2 mouse cellular contexts compared by ENCODE assay signal in genomic region chr3:138530578-138531478, GRCm38 (mm10).
TF ChIP-seq lines count a peak whose summit lies in the region.

No protein-coding gene starts in this region.

TF ChIP-seq in CH12.LX, 34 proteins besides CTCF, POLR2A, EP300 and RAD21:
- TF ChIP-seq JUND (conservative IDR thresholded peaks at IDR 0.05; ENCODE audit: low read depth, low read length) (no peak), USF1 (IDR thresholded peaks at IDR 0.05; ENCODE audit: low read depth, low read length) (no peak), NRF1 (IDR thresholded peaks at IDR 0.05; ENCODE audit: low read depth, low read length) (no peak), PAX5 (IDR thresholded peaks at IDR 0.05; ENCODE audit: low read length) (no peak), SMC3 (IDR thresholded peaks at IDR 0.05; ENCODE audit: low read depth, low read length) (no peak), ETS1 (conservative IDR thresholded peaks at IDR 0.05; ENCODE audit: low read depth, low read length) (0 out of 2 replicates have a peak, but pooled peaks have one; percentile 12), USF2 (conservative IDR thresholded peaks at IDR 0.05; ENCODE audit: low read depth, low read length) (no peak), GABPA (IDR thresholded peaks at IDR 0.05; ENCODE audit: insufficient replicate concordance, low read depth, low read length) (no peak), ZC3H11A (IDR thresholded peaks at IDR 0.05; ENCODE audit: low read depth, low read length) (no peak), E2F4 (IDR thresholded peaks at IDR 0.05; ENCODE audit: insufficient replicate concordance, low read depth, low read length) (no peak), HCFC1 (IDR thresholded peaks at IDR 0.05; ENCODE audit: low read depth, low read length) (no peak), RCOR1 (conservative IDR thresholded peaks at IDR 0.05; ENCODE audit: low read depth, low read length) (0 out of 2 replicates have a peak, but pooled peaks have one; percentile 52), NELFE (IDR thresholded peaks at IDR 0.05; ENCODE audit: low read depth, low read length) (peak; percentile 29; the same call in 1 of the 2 replicates), JUN (IDR thresholded peaks at IDR 0.05; ENCODE audit: insufficient read depth, low read depth, low read length) (no peak), MYC (IDR thresholded peaks at IDR 0.05; ENCODE audit: low read depth, low read length) (peak; percentile 46; the same call in 1 of the 2 replicates), MAFK (IDR thresholded peaks at IDR 0.05; ENCODE audit: insufficient replicate concordance, low read length) (no peak), BHLHE40 (IDR thresholded peaks at IDR 0.05; ENCODE audit: low read depth, low read length) (no peak), TBP (conservative IDR thresholded peaks at IDR 0.05; ENCODE audit: low read depth, low read length) (no peak), IRF4 (IDR thresholded peaks at IDR 0.05; ENCODE audit: low read depth, low read length) (0 out of 2 replicates have a peak, but pooled peaks have one; percentile 6), MXI1 (IDR thresholded peaks at IDR 0.05; ENCODE audit: low read depth, low read length) (peak; percentile 72; the same call in 1 of the 2 replicates), MAZ (IDR thresholded peaks at IDR 0.05; ENCODE audit: low read depth, low read length) (no peak), MAX (IDR thresholded peaks at IDR 0.05; ENCODE audit: low read length) (no peak), ZKSCAN1 (IDR thresholded peaks at IDR 0.05; ENCODE audit: borderline replicate concordance, low read depth, low read length) (no peak), SIN3A (IDR thresholded peaks at IDR 0.05; ENCODE audit: low read length) (peak; percentile 71), KAT2A (IDR thresholded peaks at IDR 0.05; ENCODE audit: insufficient replicate concordance, low read length) (no peak), CHD1 (IDR thresholded peaks at IDR 0.05; ENCODE audit: low read depth, low read length) (no peak)

TF ChIP-seq in MEL, 35 proteins besides CTCF, POLR2A, EP300 and RAD21:
- TF ChIP-seq ZMIZ1 (IDR thresholded peaks at IDR 0.05; ENCODE audit: low read depth, low read length), result no peak
- TF ChIP-seq ETS1 (IDR thresholded peaks at IDR 0.05; ENCODE audit: low read depth, low read length), result peak; percentile 62
- peak; percentile 79 for TF ChIP-seq TCF12 (IDR thresholded peaks at IDR 0.05; ENCODE audit: low read depth, low read length)
- TF ChIP-seq ZKSCAN1 (IDR thresholded peaks at IDR 0.05; ENCODE audit: low read depth, low read length), result no peak
- TF ChIP-seq NELFE (IDR thresholded peaks at IDR 0.05; ENCODE audit: low read depth, low read length), result no peak
- TF ChIP-seq RCOR1 (IDR thresholded peaks at IDR 0.05; ENCODE audit: low read depth, low read length), result no peak
- no peak for TF ChIP-seq ELF1 (IDR thresholded peaks at IDR 0.05; ENCODE audit: low read depth, low read length)
- TF ChIP-seq GATA1 (IDR thresholded peaks at IDR 0.05; ENCODE audit: low read depth, low read length), result peak; percentile 58
- TF ChIP-seq POLR2AphosphoS2 (IDR thresholded peaks at IDR 0.05; ENCODE audit: low read length), result no peak
- peak; percentile 75 for TF ChIP-seq SIN3A (IDR thresholded peaks at IDR 0.05; ENCODE audit: low read length)
- no peak for TF ChIP-seq MYB (IDR thresholded peaks at IDR 0.05; ENCODE audit: low read depth, low read length)
- TF ChIP-seq MAFK (IDR thresholded peaks at IDR 0.05; ENCODE audit: borderline replicate concordance, low read depth, low read length), result no peak
- peak; percentile 82 for TF ChIP-seq TAL1 (IDR thresholded peaks at IDR 0.05; ENCODE audit: low read length)
- no peak for TF ChIP-seq TBP (IDR thresholded peaks at IDR 0.05; ENCODE audit: low read depth, low read length)
- TF ChIP-seq UBTF (IDR thresholded peaks at IDR 0.05; ENCODE audit: borderline replicate concordance, insufficient read depth, low read depth, low read length), result no peak
- TF ChIP-seq MAX (IDR thresholded peaks at IDR 0.05; ENCODE audit: low read length), result peak; percentile 77
- TF ChIP-seq NRF1 (IDR thresholded peaks at IDR 0.05; ENCODE audit: insufficient read depth, low read depth, low read length, poor library complexity, severe bottlenecking), result no peak
- peak; percentile 69; the same call in 1 of the 2 replicates for TF ChIP-seq MYC (IDR thresholded peaks at IDR 0.05; ENCODE audit: low read depth, low read length)
- TF ChIP-seq CHD1 (IDR thresholded peaks at IDR 0.05; ENCODE audit: low read depth, low read length), result no peak
- TF ChIP-seq MXI1 (IDR thresholded peaks at IDR 0.05; ENCODE audit: low read depth, low read length), result peak; percentile 94
